Mouse (Mus musculus) c-Kit-positive CD71-negative TER-119-negative erythroid progenitor cells, embryonic 14.5 days (primary cell): ENCODE data around the gene Cdh13.

Source experiments
- DNase-seq: peaks from one replicate; pipeline ENCODE4 v3.0.0-alpha.2; 2013; ENCODE audit warnings: low read depth

The Cdh13 gene

GRCm38 (mm10) chr8:119061671-119062070 is 778.1 kb downstream of the Cdh13 start:
- no peak for DNase-seq

- peak; percentile 17 for DNase-seq
These were observed 781.0 kb downstream of the Cdh13 start for GRCm38 (mm10) chr8:119064523-119064922.

- DNase-seq: no peak
These were observed 788.8 kb downstream of the Cdh13 start for GRCm38 (mm10) chr8:119072291-119072690.

GRCm38 (mm10) chr8:119085022-119085421 is 801.5 kb downstream of the Cdh13 start:
- DNase-seq: no peak

GRCm38 (mm10) chr8:119098261-119098660 is 814.7 kb downstream of the Cdh13 start:
- DNase-seq: no peak

- DNase-seq: no peak
These were observed 819.3 kb downstream of the Cdh13 start for GRCm38 (mm10) chr8:119102871-119103270.

GRCm38 (mm10) chr8:119109655-119110054 is 826.1 kb downstream of the Cdh13 start:
- no peak for DNase-seq

GRCm38 (mm10) chr8:119112861-119113260 is 829.3 kb downstream of the Cdh13 start:
- no peak for DNase-seq

GRCm38 (mm10) chr8:119121236-119121635 is 837.7 kb downstream of the Cdh13 start:
- peak; percentile 3 for DNase-seq

- no peak for DNase-seq
These were observed 844.3 kb downstream of the Cdh13 start for GRCm38 (mm10) chr8:119127841-119128240.

- DNase-seq: no peak
These were observed 844.7 kb downstream of the Cdh13 start for GRCm38 (mm10) chr8:119128266-119128665.

GRCm38 (mm10) chr8:119156454-119156921 is 873.0 kb downstream of the Cdh13 start:
- DNase-seq: no peak

- no peak for DNase-seq
These were observed 875.1 kb downstream of the Cdh13 start for GRCm38 (mm10) chr8:119158628-119159027.

- no peak for DNase-seq
These were observed 876.3 kb downstream of the Cdh13 start for GRCm38 (mm10) chr8:119159794-119160193.

GRCm38 (mm10) chr8:119164076-119164475 is 880.5 kb downstream of the Cdh13 start:
- peak; percentile 7 for DNase-seq

- no peak for DNase-seq
These were observed 893.8 kb downstream of the Cdh13 start for GRCm38 (mm10) chr8:119177226-119177935.

- DNase-seq: no peak
These were observed 897.1 kb downstream of the Cdh13 start for GRCm38 (mm10) chr8:119180626-119181025.

GRCm38 (mm10) chr8:119195695-119196094 is 912.2 kb downstream of the Cdh13 start:
- DNase-seq: peak; percentile 2

- DNase-seq: no peak
These were observed 913.1 kb downstream of the Cdh13 start for GRCm38 (mm10) chr8:119196486-119197150.

- DNase-seq: no peak
These were observed 925.0 kb downstream of the Cdh13 start for GRCm38 (mm10) chr8:119208567-119208966.

GRCm38 (mm10) chr8:119224547-119224946 is 941.0 kb downstream of the Cdh13 start:
- peak; percentile 18 for DNase-seq

GRCm38 (mm10) chr8:119245181-119245580 is 961.6 kb downstream of the Cdh13 start:
- DNase-seq: no peak

GRCm38 (mm10) chr8:119245641-119246040 is 962.1 kb downstream of the Cdh13 start:
- no peak for DNase-seq
